Mouse (Mus musculus) gastrocnemius, postnatal 25 days (tissue): ENCODE measurements around the gene Fkbpl. TPM values are rescaled to one million over a fixed set of nuclear protein-coding genes. Genes with fewer than 3 reads are reported as not detected.
A peak's percentile ranks its signal among the peaks of the same experiment; 100 is the strongest.

Experiments
- DNase-seq: peaks from one replicate; pipeline ENCODE4 v3.0.0; 2022
- total RNA-seq, 2 experiments: library from RNA; stranded (reverse); gene quantifications; 1 replicate in 1 of 2; 2 replicates in 1 of 2; pipeline ENCODE4 v1.2.3; 2021

Fkbpl gene
- total RNA-seq, 2 experiments from 2014 or later, result 5.9 to 7.0 TPM

- no peak for DNase-seq
Measured at GRCm38 (mm10) chr17:34648141-34648890, 3.8 kb downstream of the Fkbpl start.

DNA sequence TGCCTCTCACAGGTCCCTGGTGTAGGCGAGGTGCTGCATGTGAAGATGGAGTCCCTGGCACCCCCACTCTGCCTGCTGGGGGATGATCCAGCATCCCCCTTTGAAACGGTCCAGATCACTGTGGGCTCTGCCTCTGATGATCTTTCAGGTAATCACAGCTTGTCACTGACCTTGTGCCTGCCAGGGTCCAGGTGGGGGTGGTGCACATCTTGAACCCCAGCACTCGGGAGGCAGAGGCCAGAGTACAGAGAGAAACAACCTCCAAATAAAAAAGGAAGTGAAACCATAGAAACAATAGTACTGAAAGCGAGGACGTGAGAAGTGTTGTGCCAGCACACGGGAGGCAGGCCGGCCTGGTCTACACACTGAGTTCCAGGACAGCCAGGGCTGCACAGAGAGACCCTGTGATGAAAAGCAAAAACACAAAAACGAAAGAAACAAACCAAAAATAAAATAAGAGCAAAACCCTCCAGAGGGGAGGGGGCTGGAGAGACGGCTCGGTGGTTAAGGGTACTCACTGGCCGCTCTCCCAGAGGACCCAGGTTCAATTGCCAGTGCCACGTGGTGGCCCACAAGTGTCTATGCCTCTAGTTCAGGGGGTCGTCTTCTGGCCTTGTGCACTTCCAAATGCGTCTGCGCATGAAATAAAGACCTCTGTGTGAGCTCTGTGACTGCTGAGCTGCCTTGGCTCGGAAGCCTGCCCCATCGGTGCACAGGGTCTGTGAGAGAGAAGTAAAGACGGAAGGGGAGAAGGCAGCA is 4.7 kb downstream of the Fkbpl start:
- DNase-seq, result no peak

DNA sequence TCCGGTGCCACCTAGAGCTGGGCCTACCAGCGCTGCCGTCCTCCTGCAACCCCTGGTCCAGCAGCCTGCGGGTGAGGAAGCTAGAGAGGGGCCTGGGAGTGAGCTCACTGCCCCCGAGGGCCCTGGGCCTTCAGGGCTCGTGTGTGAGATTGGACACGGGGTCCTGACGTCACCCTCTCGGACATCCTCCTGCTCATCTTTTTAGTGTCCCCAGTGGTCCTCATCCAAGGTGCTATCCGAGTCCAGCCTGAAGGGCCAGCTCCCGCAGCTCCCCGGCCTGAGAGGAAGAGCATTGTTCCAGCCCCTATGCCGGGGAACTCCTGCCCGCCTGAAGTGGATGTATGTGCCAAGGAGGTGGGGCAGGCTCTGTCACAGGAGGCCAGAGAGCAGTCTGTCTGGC is 6.2 kb downstream of the Fkbpl start:
- DNase-seq, result no peak

DNA sequence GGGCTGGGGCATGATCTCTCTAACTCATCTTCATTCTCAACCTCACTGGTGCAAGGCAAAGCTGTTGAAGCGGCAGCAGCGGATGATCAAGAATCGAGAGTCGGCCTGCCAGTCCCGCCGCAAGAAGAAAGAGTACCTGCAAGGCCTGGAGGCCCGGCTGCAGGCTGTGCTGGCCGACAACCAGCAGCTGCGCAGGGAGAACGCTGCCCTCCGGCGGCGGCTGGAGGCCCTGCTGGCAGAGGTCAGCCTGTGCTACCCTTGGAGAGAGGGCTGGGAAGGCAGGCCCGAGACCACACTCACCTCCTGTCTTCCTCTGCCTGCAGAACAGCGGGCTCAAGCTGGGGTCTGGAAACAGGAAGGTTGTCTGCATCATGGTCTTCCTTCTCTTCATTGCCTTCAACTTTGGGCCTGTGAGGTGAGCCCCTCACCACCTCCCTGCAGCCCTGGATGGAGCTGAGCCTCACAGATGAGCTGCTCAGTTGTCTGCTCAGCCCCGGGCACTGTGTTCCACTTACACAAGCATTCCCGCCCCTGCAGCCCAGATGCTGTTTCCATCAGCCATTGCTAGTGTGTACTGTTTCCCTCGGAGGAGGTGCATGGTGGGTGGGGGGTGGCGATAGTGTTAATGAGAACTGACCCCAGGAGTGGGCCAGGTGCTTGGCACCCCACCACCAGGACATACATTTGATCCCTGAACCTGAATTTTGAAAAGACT is 7.1 kb downstream of the Fkbpl start:
- no peak for DNase-seq

- no peak for DNase-seq
Measured at GRCm38 (mm10) chr17:34652546-34652945, 8.0 kb downstream of the Fkbpl start.

GRCm38 (mm10) chr17:34652985-34653384 is 8.4 kb downstream of the Fkbpl start:
- no peak for DNase-seq

DNA sequence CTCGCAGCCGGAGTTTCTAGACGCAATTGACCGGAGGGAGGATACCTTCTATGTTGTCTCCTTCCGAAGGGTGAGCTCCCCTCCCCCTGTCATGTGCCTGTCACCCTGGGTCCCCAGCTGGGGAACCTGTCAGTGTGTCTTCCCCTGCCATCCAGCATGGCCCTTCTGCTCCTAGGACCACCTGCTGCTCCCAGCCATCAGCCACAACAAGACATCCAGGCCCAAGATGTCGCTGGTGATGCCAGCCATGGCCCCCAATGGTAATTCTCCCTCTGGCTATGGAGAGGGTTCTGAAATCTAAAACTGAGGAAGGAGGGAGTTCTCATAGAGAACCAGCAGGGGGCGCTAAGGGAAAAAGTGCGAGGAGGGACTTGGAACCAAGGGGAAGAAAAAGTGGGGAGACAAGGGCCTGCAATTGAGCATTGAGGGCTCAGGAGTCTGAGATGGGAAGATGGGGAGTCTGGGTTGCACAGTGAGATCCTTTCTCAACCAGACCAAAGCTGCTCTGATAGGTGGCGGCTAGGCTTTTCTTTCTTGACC is 9.3 kb downstream of the Fkbpl start:
- DNase-seq, result no peak

- peak; percentile 58 for DNase-seq
Measured at GRCm38 (mm10) chr17:34654392-34654791, 9.8 kb downstream of the Fkbpl start.

DNA sequence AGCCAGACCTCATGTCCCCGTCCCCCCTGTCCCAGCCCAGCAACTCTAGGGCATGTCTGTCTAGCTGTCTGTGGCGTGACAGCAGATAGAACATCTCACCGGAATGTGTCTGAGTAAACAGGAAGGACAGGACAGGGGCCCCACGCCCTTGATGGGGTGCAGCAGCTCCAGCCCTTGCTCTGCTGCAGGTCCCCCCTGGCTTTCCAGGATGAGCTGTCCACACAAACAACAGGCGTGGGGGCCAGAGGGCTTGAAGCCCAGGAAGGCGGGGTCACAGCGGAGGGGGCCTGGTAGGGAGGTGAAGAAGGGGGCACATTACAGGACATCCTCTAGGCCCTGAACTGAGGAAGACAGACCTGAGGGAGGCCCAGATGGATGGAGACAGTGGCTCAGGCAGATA is 10.6 kb downstream of the Fkbpl start:
- DNase-seq, result no peak

- peak; percentile 95 for DNase-seq
Measured at GRCm38 (mm10) chr17:34655581-34655991, 11.0 kb downstream of the Fkbpl start.

DNA sequence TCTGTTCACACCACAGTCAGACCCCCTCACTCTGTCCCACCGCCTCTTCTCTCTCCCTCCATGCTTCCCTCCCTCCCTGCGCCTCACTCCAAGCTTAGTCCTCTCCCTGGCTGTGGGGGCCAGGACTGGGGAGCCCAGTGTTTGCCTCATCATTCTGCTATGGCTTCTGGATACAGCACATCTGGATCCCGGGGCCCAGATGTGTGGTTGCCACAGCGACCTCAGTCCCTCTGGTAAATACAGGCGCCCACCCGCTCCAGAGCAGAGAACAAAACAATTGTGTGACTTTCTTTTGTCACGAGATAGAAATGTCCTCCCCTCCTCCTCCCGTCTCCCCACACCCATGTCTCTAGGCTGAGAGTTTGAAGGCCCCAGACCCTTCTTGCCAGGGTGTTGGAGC is 12.1 kb downstream of the Fkbpl start:
- DNase-seq, result peak; percentile 57

- DNase-seq, result no peak
Measured at GRCm38 (mm10) chr17:34657271-34657670, 12.7 kb downstream of the Fkbpl start.

DNA sequence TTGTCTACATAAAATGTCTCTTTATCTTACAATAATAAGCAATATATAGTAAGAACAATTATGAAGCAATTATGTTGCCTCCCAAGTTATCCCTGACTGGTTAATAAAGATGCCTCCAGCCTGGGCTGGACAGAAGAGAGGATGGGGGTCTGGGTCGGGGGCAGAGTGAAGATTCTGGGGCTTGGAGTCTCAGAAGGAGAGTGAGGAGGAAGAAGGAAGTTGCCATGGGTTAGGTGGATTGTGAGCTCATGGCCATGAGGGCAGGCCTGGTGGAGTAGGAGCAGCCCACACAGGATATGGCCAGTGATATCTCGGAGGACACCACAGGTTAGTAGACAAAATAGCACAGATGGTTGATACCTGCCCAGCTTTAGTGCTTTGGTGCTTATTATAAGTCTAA is 13.6 kb downstream of the Fkbpl start:
- DNase-seq, result no peak

- no peak for DNase-seq
Measured at GRCm38 (mm10) chr17:34658591-34658990, 14.0 kb downstream of the Fkbpl start.

DNA sequence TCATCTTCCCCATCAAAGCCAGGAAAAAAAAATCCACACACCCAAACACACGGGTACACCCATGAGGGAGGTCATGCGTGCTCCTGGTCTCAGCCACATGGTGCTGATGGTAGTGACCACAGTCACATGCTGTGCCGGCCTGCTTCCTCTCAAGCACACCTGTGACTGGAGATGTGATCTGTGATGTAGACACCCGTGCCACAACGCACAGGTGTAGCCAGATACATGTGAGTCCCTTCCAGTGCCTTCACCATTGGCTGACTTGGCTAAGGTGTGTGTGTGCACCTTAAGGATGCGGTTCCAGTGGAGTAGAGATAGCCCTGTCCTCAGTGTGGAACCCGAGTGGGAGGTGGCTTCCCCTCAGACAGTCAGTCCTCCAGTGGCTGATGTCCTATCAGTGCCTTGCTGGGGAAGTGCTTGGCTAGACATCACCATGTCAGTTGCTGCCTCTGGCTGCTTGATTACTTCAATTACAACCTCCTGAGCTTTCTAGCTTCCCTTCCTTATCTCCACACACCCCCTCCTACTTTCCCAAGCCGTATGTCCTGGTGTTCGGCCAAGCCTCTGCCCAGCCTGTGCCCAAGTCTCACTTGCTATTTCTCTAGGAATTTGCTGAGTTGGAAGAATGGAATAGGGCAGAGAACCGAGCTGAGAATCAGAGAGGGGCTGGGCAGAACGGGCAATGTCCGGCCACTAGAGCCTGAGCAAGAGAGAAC is 14.8 kb downstream of the Fkbpl start:
- DNase-seq, result no peak

- no peak for DNase-seq
Measured at GRCm38 (mm10) chr17:34659897-34660214, 15.3 kb downstream of the Fkbpl start.

DNA sequence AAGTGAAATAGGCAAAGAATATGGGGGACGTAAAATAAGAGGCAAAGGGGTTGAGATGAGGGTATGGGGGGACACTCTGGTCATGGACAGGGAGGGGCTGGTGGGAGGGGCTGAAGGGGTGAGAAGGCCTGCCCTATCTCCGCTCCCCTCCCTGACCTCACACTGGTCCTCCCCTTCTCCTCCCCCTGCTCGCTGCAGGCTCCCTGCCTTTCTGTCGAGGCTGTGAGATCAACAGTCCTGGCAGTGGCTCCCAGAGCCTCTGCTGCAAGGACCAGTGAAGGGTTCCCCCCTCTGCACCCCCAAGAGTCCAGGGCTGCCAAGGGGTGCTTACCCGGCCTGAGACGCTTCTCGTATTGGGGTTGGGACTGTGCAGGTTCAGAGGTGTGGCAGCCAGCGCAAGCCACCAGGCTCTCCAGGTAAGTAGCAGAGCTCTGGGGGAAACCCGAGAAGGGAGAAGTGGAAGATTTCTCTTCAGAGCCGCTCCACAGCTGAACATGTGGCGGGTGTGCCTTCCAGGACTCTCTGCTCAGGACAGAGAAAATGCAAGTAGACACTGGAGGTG is 15.8 kb downstream of the Fkbpl start:
- DNase-seq, result peak; percentile 68

DNA sequence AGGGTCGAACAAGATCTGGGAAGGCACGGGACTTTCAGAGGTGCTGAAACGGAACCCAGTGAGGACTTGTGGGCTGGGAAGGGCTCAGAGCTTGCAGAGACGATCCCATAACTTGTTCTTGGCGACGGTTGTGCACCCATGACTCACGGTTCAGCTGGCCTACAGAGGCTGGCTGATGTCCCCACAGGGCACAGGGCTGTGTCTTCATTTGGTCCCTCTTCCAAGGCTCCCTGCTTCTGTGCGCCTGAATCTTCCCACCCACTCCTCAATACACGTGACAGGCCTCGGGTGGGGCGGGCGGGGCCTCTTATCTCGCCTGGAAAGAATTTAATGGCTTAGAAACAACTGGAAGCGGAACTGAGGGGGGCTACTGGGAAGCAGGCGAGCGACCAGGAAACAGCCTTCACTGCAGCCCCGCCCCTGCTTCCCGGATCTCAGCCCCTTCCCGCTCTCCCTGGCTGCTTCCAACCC is 16.6 kb downstream of the Fkbpl start:
- DNase-seq, result peak; percentile 73

- DNase-seq, result no peak
Measured at GRCm38 (mm10) chr17:34662468-34662867, 17.9 kb downstream of the Fkbpl start.

DNA sequence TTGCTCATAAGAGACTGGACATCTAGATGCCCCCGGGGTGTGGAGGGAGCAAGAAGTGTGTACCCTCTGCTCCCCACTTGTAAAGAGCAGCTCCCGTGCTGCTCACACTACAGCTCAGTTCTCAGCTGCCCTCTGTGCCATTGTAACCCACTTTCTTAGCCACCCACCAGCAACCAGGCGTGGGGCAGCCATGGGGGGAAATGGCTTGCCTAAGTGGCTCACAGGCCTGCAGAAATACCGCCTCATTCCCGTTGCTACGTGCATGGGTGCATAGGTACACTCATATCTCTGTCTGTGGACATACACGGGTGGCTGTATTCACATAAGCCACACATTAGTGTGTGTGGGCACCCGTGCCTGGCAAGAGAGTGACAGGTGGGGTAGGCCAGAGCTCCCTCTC is 18.4 kb downstream of the Fkbpl start:
- no peak for DNase-seq

DNA sequence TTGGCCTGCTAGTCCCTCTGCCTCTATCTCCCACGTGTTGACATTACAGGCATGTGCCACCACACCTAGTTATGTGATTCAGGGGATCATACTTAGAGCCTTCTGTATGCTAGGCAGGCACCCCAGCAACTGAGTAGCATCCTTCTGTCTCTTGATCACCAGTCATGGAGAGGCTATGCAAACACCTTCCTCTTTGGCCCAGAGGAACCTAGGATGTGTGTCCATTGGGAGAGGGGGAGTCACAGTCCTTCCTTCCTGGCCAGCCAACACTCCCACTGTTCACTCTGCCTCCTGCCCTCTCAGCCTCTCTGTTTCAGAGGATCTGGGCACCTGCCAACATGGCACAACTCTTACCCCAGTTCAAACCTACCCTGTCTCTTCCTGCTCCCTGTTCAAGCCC is 19.0 kb downstream of the Fkbpl start:
- no peak for DNase-seq

GRCm38 (mm10) chr17:34664472-34664871 is 19.9 kb downstream of the Fkbpl start:
- DNase-seq, result no peak
